Mouse (Mus musculus) kidney, embryonic 14.5 days (tissue): Measurements from ENCODE around the gene Bora. TPM values are rescaled to one million over a fixed set of nuclear protein-coding genes. Genes with fewer than 3 reads are reported as not detected.
A peak's percentile ranks its signal among the peaks of the same experiment; 100 is the strongest.

Experiments
- ATAC-seq: fragments of 200-750 bp; cut with Nextera tagmentation; 2 replicates; pipeline ENCODE4 v1.8.0; 2017; ENCODE audit warnings: moderate number of reproducible peaks, mild to moderate bottlenecking, moderate TSS enrichment, moderate library complexity; ENCODE audit not compliant: low FRiP score, low TSS enrichment
- H3K27ac ChIP-seq: fragments of 300-500 bp; sonication (generic); 2 replicates; pipeline ENCODE4 v1.5.1; 2014; ENCODE audit warnings: low read depth, mild to moderate bottlenecking, low read length, moderate library complexity, mixed read lengths
- H3K27me3 ChIP-seq: fragments of 300-500 bp; sonication (generic); 2 replicates; pipeline ENCODE4 v1.6.1; 2014; ENCODE audit warnings: mild to moderate bottlenecking, low read length; ENCODE audit not compliant: control insufficient read depth, insufficient read depth
- H3K36me3 ChIP-seq: fragments of 300-500 bp; sonication (generic); 2 replicates; pipeline ENCODE4 v1.6.1; 2014; ENCODE audit warnings: low read length, mixed read lengths; ENCODE audit not compliant: control insufficient read depth, insufficient read depth
- H3K4me1 ChIP-seq: fragments of 300-500 bp; sonication (generic); 2 replicates; pipeline ENCODE4 v1.6.1; 2014; ENCODE audit warnings: low read length, mixed read lengths; ENCODE audit not compliant: control insufficient read depth, insufficient read depth
- H3K4me2 ChIP-seq: fragments of 300-500 bp; sonication (generic); replicated peaks from 2 replicates; pipeline ENCODE4 v1.6.1; 2014; ENCODE audit warnings: low read depth, mild to moderate bottlenecking, low read length
- H3K4me3 ChIP-seq: fragments of 300-500 bp; sonication (generic); 2 replicates; pipeline ENCODE4 v1.5.1; 2014; ENCODE audit warnings: mild to moderate bottlenecking, low read length
- H3K9ac ChIP-seq: fragments of 300-500 bp; sonication (generic); 2 replicates; pipeline ENCODE4 v1.6.1; 2014; ENCODE audit warnings: low read depth, mild to moderate bottlenecking, low read length, moderate library complexity
- H3K9me3 ChIP-seq: fragments of 300-500 bp; sonication (generic); 2 replicates; pipeline ENCODE4 v1.6.1; 2016; ENCODE audit warnings: low read length; ENCODE audit not compliant: control insufficient read depth
- WGBS: fragments of 180-500 bp; shearing (Covaris S2); extraction: QIAGEN DNeasy Blood & Tissue Kit; methylation state at CpG from one replicate; pipeline ENCODE4 v1.1.7; 2014; 5-methylcytosine and 5-hydroxymethylcytosine counted together
- polyA plus RNA-seq: library from polyadenylated mRNA; unstranded; fragments of >200 nt; fragmentation: Nextera tagmentation; extraction: Ambion mirVana; gene quantifications from 2 replicates; pipeline ENCODE4 v1.2.1, GENCODE M21; 2014

Gene Bora
- polyA plus RNA-seq, 1 experiment from 2014 or later: 97.6 TPM

GRCm38 (mm10) chr14:99045378-99046030 is 518 bp upstream of the Bora start:
- peak overlapping the region; percentile 99 for H3K4me3 ChIP-seq
- under 1% methylated on average over 57 of the region's 70 CpGs for WGBS
- peak overlapping the region; percentile 97 for H3K9ac ChIP-seq
- peak; percentile 28 for ATAC-seq
- H3K4me1 ChIP-seq: peaks cover 26% of the 10 kb centered on the region
- H3K27me3 ChIP-seq: no peaks in the 10 kb centered on the region
- H3K27ac ChIP-seq: peak overlapping the region; percentile 89
- peak overlapping the region; percentile 70 for H3K4me2 ChIP-seq
- peaks cover 4% of the 10 kb centered on the region; the same call in 1 of the 2 replicates for H3K36me3 ChIP-seq
- H3K9me3 ChIP-seq: no peaks in the 10 kb centered on the region

- Histone ChIP-seq H3K36me3 (peaks cover 16% of the 10 kb centered on the region; the same call in 1 of the 2 replicates), H3K27ac (peak overlapping the region; percentile 37), H3K4me2 (peak overlapping the region; percentile 70), H3K9me3 (no peaks in the 10 kb centered on the region), H3K4me1 (peaks cover 20% of the 10 kb centered on the region), H3K27me3 (no peaks in the 10 kb centered on the region), H3K9ac (peak overlapping the region; percentile 61), H3K4me3 (peak overlapping the region; percentile 99)
- ATAC-seq: peak; percentile 16
- WGBS: under 1% methylated on average over 15 of the region's 15 CpGs
These were observed 760 bp downstream of the Bora start for GRCm38 (mm10) chr14:99046782-99047181.

- WGBS: 81% methylated on average over 7 of the region's 7 CpGs
- peak; percentile 55; the same call in 1 of the 2 replicates for ATAC-seq
- Histone ChIP-seq H3K4me2 (no peak overlapping the region), H3K27ac (no peak overlapping the region), H3K4me1 (no peaks in the 10 kb centered on the region), H3K4me3 (no peak overlapping the region), H3K27me3 (no peaks in the 10 kb centered on the region), H3K9me3 (no peaks in the 10 kb centered on the region), H3K9ac (no peak overlapping the region), H3K36me3 (peaks cover 64% of the 10 kb centered on the region)
These were observed 13.1 kb downstream of the Bora start for GRCm38 (mm10) chr14:99058959-99059586.

- no peaks in the 10 kb centered on the region for H3K9me3 ChIP-seq
- H3K36me3 ChIP-seq: peaks cover 64% of the 10 kb centered on the region
- H3K4me2 ChIP-seq: no peak overlapping the region
- 96% methylated on average over 12 of the region's 12 CpGs for WGBS
- no peaks in the 10 kb centered on the region for H3K4me1 ChIP-seq
- no peak for ATAC-seq
- no peak overlapping the region for H3K27ac ChIP-seq
- H3K9ac ChIP-seq: no peak overlapping the region
- H3K27me3 ChIP-seq: no peaks in the 10 kb centered on the region
- no peak overlapping the region for H3K4me3 ChIP-seq
These were observed 14.6 kb downstream of the Bora start for GRCm38 (mm10) chr14:99060616-99061015.

GRCm38 (mm10) chr14:99063091-99063490 is 17.1 kb downstream of the Bora start:
- Histone ChIP-seq H3K4me1 (no peaks in the 10 kb centered on the region), H3K27ac (no peak overlapping the region), H3K4me3 (no peak overlapping the region), H3K9me3 (no peaks in the 10 kb centered on the region), H3K36me3 (peaks cover 63% of the 10 kb centered on the region), H3K9ac (no peak overlapping the region), H3K4me2 (no peak overlapping the region), H3K27me3 (no peaks in the 10 kb centered on the region)
- no peak for ATAC-seq
- WGBS: 95% methylated on average over 2 of the region's 2 CpGs

GRCm38 (mm10) chr14:99071146-99071545 is 25.1 kb downstream of the Bora start:
- Histone ChIP-seq H3K36me3 (peaks cover 78% of the 10 kb centered on the region), H3K9ac (no peak overlapping the region), H3K4me1 (no peaks in the 10 kb centered on the region), H3K4me2 (no peak overlapping the region), H3K4me3 (no peak overlapping the region), H3K27ac (no peak overlapping the region), H3K9me3 (no peaks in the 10 kb centered on the region), H3K27me3 (no peaks in the 10 kb centered on the region)
- no peak for ATAC-seq
- WGBS: 93% methylated on average over 4 of the region's 4 CpGs

GRCm38 (mm10) chr14:99088947-99089346 is 42.9 kb downstream of the Bora start:
- Histone ChIP-seq H3K4me1 (no peaks in the 10 kb centered on the region), H3K9ac (no peak overlapping the region), H3K36me3 (peaks cover 82% of the 10 kb centered on the region), H3K27ac (no peak overlapping the region), H3K9me3 (no peaks in the 10 kb centered on the region), H3K27me3 (no peaks in the 10 kb centered on the region), H3K4me3 (no peak overlapping the region), H3K4me2 (no peak overlapping the region)
- no peak for ATAC-seq
- WGBS: 92% methylated on average over 7 of the region's 7 CpGs

- Histone ChIP-seq H3K27ac (peak within 1 kb of the TSS; percentile 64), H3K9ac (peak within 1 kb of the TSS; percentile 80), H3K4me1 (peaks cover 13% of the 10 kb centered on the region; the same call in 1 of the 2 replicates), H3K9me3 (no peaks in the 10 kb centered on the region), H3K27me3 (no peaks in the 10 kb centered on the region), H3K4me3 (peak within 1 kb of the TSS; percentile 87), H3K36me3 (peaks cover 41% of the 10 kb centered on the region), H3K4me2 (peak within 1 kb of the TSS; percentile 64)
- WGBS: under 1% methylated on average over 68 of the region's 73 CpGs
- ATAC-seq: peak; percentile 100
These were observed 53.4 kb downstream of the Bora start, which contains the start of the genes Pibf1 and Dis3 for GRCm38 (mm10) chr14:99099267-99099966. TSS of gene Pibf1 (plus strand) at chr14:99099424. TSS of gene Dis3 (minus strand) at chr14:99099770.
